Mouse (Mus musculus) CD4-positive, CD25-positive, alpha-beta regulatory T cell, adult 2 months (primary cell): ENCODE measurements around the gene 4930590J08Rik.
A peak's percentile ranks its signal among the peaks of the same experiment; 100 is the strongest.

ENCODE experiments used
- DNase-seq: peaks from one replicate; pipeline ENCODE4 v3.0.0-alpha.2; 2012; ENCODE audit warnings: low read depth, low spot score

4930590J08Rik gene

GRCm38 (mm10) chr6:91963429-91963828 is 60.8 kb downstream of the 4930590J08Rik start:
- DNase-seq = no peak

- DNase-seq = no peak
These were observed 62.5 kb downstream of the 4930590J08Rik start for GRCm38 (mm10) chr6:91965060-91965459.

- no peak for DNase-seq
These were observed 63.4 kb downstream of the 4930590J08Rik start for GRCm38 (mm10) chr6:91966006-91966405.

- DNase-seq = peak; percentile 6
These were observed 69.6 kb downstream of the 4930590J08Rik start for GRCm38 (mm10) chr6:91972201-91972646.

- no peak for DNase-seq
These were observed 71.4 kb downstream of the 4930590J08Rik start for GRCm38 (mm10) chr6:91973972-91974371.

GRCm38 (mm10) chr6:91978371-91979300 is 76.0 kb downstream of the 4930590J08Rik start, which contains the start of gene Fgd5:
TSS of gene Fgd5 (plus strand) at chr6:91978878.
- no peak for DNase-seq

- DNase-seq = no peak
These were observed 76.8 kb downstream of the 4930590J08Rik start for GRCm38 (mm10) chr6:91979301-91979996.

- DNase-seq = no peak
These were observed 77.4 kb downstream of the 4930590J08Rik start for GRCm38 (mm10) chr6:91980011-91980410.

GRCm38 (mm10) chr6:91990101-91990500 is 87.5 kb downstream of the 4930590J08Rik start:
- no peak for DNase-seq

- DNase-seq = no peak
These were observed 90.2 kb downstream of the 4930590J08Rik start for GRCm38 (mm10) chr6:91992823-91993222.

- no peak for DNase-seq
These were observed 91.3 kb downstream of the 4930590J08Rik start for GRCm38 (mm10) chr6:91993795-91994505.

- no peak for DNase-seq
These were observed 93.5 kb downstream of the 4930590J08Rik start for GRCm38 (mm10) chr6:91996072-91996471.
